Mouse (Mus musculus) right cerebral cortex, postnatal 10 days (tissue): ENCODE data around the gene Cntn4.
A peak's percentile ranks its signal among the peaks of the same experiment; 100 is the strongest.

Source experiments
- DNase-seq, 2 experiments: peaks; one replicate each; pipeline ENCODE4 v3.0.0; 2021; ENCODE audit warnings: low spot score in 2 of 2

Cntn4 gene

DNA sequence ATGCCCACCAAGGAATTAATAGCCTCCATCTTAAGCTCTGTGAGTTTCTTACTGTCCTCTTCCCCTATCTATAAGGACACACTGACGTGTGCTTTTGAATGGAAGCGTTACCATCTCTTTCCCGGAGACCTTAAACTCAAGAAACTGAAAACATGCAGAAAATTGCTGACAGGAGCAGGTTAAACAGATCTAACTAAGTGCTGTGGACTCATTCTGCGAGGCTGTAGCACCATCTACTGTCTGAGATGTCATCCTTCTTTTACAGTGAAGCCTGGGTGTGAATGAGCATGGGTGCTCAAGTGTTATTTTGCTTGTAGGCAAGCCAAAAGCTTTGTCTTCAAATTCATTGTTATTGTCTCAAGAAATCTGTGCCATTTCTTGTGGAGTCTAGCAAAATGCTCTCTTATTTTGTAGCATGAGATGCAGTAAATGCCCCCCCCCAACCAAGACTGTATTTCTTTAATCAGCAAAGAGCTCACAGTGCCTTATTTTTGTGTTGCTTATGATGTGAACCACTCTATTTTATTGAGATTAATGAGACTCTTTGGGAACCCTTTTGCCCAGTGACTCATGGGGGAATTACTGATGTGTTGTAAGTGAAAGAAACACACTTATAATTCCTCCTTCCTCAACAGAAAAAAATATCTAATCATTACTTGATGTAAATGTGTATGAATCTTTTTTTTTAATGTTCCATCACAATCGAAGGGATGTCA lies 968.2 kb downstream of the Cntn4 start:
- DNase-seq = peak; percentile 79 to 85

DNA sequence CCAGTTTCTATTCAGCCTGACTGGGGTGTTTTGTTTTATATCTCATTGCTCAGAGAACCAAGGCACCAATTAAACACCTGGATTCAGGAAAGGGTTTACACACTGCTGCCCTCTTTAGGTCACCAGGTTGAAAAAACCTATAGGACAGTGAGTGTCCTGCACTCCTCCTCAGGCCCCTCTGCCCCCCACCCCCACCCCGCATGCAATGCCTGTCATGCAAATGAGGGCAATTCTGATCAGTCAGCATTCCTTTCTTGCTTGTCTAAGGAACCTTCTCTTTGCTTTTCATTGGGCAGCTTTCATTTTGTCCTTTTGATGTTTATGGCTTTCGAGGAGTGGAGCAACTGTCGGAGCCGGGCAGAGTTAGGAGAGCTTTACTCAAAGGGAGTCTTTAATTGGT lies 969.5 kb downstream of the Cntn4 start:
- no peak for DNase-seq

DNA sequence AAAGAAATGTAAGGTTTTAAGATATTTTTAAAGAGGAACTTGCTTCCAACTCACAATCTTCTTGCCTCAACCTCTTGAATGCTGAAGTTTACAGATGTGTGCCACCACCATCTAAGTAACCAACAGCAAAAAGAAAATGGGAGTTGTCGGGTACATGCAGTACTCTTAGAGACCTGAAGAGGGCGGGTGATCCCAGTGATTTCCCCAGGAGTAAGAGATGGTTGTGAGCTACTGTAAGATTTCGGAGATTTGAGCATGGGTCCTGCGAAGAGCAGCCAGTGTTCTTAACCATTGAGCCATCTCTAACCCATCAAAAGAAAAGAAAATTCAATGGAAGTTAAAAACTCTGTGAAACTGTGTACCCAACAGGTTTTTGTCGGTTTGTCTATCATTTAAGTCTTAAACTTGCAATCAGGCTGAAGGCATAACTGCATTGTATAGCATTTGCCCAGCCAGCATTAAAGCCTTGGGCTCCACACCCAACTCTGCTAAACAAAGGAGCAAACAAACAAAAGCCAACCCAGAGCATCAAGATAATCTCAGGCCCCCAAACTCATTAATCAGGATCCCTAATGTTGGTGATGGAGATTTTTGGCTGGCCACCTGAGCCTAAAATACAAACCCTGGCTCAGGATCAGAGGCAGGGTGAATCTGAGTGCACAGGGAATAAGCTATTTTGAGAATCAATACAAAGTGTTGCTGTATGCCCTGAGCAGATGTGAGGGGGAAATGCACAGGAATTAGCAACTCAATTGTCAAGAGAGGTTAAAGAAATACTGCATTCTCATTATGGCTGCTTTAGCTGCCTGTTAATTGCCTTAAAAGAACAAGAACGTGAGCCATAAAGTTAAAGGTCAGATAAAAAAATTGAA lies 986.6 kb downstream of the Cntn4 start:
- DNase-seq = peak in 1 of 2 experiments; percentile 36

DNA sequence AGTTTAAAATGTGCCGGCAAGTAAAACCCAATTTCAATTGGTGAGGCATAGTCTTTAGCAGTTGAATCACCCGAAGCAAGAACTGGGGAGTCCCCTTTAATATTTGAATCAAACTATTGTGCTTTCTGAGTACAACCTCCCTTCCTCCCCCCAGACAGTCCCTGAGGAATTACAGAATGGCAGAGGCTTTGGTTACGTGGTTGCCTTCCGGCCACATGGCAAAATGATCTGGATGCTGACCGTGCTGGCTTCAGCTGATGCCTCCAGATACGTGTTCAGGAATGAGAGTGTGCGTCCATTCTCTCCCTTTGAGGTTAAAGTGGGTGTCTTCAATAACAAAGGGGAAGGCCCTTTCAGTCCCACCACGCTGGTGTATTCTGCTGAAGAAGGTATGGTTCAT lies 998.1 kb downstream of the Cntn4 start:
- DNase-seq = no peak

DNA sequence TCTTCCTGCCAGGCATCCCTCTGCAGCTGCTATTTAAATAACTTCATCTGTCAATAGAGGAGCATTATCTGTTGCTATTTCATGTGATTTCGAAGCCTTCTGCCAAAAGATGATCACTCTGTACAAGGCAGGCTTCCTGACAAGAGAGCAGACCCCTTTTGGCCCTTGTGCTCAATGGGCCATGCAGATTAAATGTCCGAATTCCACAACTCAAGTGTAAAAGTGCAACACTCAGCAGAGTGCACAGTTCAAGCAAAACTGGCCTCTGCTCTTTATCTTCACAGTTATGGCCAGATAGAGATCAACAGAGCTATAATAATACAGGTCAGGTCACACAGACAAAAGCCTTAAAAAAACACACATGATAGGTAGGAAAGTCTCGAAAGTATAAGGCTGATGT lies 1024.5 kb downstream of the Cntn4 start:
- DNase-seq = no peak

DNA sequence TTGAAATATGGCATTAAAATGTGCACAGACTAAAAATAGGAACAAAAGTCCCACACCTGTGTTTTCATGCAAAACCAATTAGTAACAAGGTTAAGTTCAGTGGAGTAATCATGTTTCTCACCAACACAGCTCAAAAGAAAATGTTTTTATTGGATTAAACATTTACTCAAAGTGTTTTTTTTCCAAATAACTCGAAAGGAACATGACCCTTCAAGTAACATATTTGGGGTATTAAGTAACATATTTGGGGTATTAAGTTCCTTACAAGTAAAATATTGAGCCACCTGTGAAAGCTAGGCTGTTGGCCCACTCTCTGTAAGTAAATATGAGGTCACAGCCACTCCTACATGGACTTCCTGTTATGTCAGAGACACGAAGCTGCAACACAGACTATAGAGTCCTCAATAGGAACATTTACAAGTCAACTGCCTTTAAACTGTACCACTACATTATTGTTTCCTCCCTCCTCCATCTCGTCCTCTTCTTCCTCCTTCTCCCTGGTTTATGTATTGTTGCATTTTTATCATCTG lies 1028.1 kb downstream of the Cntn4 start:
- no peak for DNase-seq

DNA sequence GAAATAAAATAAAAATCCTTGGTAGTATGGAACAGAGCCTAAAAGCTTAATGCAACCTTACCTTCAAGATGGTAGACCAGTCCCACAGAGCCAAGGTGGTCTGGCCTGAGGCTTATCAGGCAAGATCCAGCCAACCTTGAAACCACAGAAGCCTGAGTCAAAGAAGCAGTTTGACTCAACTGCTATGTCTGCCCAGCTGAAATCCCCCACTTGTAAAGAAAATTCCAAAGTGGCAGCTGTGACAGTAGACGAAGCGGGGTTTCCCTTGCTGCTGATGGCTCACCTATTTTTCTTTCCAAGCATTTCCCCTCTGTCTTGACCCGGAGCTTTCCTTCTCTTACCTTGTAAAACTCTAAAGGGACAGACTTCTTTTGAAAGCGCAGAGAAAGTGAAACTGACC lies 1048.2 kb downstream of the Cntn4 start:
- DNase-seq = no peak

DNA sequence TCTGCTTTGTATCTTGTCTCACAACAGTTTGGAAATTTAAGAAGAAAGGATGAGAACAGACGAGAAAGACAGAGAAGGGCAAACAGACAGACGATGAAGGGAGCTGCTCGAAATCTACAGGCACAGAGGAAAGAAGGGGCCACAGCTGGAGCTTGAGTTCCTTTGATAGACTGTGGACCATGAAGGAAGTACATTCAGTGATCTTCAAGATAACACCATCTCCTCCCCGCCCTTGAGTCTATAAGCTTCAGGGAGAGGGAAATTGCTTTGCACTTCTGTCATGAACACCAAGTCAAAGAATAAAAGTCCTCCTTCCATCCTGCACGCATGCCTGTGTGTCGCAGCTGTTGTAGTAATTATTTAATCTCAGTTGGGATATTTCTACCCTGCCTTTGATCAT lies 1048.6 kb downstream of the Cntn4 start:
- no peak for DNase-seq

DNA sequence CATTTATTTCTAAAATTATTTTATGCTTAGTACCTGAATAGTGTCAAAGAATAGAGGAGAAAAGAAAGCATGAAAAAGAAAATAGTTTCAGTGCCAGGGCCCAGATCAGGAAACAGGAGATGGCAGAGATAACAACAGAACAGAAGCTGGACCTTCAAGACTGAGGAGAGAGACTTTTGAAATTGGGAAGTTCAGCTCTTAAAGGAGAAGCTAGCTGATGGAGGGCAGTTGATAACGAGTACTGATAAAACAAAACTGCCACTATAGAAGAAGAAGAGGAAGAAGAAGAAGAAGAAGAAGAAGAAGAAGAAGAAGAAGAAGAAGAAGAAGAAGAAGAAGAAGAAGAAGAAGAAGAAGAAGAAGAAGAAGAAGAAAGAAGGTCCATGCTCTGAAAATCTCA lies 1050.2 kb downstream of the Cntn4 start:
- no peak for DNase-seq

DNA sequence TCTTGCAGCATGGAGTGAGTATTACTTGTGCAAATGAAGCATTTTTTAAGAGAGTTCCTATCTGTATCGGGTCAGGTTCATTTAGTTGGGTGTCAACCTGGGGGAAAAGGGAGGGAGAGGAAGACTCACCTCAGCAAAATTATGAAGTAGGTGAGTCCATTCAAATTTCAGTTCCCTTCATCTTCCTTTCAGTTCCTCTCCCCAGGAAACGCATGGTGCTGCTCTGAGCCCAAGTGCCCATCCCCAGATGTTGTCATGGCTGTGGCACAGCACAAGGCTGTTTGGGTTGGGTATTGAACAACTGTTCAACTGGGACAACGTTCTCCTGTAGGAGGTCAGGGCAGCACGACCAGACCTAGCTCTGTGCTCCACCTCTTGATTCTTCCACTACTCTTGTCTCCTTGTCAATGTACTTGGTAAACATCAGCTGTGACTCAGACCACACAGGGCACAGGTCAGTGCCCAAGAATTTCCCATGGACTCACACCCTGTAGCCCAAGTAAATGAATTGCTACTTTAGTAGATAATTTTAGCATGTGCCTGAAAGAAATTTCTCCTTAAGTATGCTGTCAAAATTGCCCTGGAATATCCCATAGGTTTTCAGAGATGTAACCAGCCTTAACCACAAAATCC lies 1052.3 kb downstream of the Cntn4 start:
- no peak for DNase-seq

DNA sequence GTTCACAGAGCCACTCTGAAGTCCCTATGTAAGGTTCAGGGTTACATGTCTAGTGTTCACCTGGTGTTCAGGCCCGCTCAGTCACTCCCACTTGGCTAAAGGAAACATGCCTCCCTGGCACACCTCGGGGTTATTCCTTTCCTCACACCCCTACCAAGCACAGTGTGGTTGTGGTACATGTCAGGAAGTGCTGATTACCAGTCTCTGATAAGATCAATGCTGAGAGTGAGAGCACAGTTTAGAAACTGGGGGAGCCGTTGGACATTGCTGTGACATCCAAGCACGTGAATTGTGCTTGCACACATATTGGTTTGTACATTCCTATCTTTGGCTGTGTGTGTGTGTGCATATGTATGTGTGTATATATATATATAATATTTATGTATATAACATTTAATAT lies 1055.1 kb downstream of the Cntn4 start:
- no peak for DNase-seq

DNA sequence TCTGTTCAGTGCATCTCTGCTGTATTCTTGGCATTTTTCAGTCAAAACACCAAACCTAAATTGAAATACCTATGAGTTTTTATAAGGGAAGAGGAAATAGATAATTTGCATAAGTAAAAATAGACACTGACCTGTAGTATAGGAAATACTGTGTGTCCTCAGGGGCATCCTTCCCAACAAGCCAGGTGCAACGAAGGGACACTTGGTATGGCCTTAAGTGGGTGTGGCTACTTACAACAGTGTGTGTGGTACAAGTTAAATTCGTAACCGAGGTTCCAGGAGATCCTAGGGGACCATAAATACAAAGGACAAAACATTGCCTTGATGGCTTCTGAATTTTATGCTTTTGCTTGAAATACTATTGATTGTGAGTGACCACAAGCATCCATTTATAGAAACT lies 1060.8 kb downstream of the Cntn4 start:
- DNase-seq = no peak

DNA sequence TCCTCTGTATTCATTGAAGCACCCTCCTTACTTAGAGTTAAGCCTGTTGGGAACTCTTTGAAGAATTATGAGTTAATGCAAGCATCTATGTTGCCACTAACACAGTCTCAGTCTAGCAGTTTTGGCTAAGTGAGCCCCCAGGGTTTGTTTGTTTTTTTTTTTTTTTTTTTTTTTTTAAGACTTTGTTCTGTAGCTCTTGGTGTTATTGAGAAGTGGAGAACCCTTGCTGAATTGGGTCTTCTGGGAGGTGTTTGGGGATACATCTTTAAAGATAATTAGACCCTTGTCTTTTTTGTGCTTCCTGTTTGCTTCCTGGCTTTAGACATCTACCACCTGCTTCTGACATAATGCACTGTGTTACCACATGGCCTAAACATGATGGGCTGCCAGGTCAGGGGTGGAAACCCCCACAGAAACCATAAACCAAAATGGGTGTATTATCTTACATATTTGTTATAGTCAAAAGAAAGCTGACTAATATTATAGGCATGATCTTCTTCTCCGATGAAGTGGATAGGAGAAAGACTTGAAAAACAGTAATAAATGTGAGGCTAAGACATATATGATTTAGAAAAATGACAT lies 1062.9 kb downstream of the Cntn4 start:
- no peak for DNase-seq

DNA sequence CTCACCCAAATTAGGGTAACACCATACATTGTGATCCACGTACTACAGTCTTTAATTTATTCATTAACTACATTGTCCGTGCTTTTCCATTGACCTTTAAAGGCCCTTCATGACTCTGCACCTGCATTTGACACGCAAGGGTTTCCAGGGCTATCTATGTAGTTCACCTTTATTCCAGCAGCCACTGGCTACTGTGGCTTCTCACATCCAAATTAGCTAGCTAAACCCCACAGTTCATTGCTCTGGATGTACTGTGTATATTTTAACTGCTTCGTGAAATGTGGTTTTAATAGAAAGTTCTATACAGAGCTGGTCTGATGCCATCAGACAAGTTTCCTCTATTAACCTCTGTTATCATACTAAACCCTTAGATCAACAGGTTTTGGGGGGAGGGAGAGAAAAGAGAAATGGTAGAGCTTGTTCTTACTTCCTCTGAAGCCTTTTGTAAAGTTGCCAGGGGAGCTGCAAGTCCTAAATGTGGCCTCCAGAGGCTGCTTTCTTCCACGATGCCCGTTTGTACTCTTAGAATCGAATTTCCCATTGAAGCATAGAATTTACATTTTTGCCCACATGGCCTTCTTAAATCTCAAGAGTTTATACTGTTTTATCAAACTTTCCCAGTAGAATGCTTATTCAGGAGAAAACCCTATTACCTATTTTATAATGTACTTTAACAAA lies 1066.2 kb downstream of the Cntn4 start:
- no peak for DNase-seq

DNA sequence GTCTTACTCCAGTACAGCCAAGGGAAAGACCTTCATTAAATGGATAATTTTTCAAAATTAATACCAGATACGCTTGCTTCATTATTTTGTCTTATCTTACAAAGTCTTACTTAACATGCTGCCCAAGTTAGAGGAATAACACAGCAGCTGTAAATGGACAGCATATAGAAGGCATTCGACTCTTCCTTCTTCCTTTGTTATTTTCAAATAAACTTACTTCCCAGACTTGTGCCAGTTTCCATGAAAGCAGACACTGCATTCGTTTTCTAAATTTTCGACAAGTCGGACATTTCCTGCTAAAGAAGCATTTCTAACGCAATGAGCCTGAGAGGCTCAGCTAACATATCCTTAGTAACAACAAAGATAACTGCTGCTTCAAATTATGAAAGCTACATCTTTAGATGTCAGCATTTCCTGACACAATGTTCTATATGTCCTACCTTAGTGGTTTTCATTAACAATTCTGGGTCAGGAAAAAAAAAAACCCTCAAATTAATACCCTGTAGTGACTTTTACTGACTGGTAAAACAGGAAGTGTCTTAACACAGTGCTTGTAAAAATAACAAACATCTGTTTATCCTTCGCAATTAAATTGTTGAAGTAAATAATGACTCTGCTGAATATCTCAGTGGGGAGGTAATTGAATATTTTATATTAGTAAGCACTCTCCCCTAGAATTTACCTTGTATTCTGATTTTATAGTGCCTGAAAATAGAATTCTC lies 1068.4 kb downstream of the Cntn4 start:
- no peak for DNase-seq

DNA sequence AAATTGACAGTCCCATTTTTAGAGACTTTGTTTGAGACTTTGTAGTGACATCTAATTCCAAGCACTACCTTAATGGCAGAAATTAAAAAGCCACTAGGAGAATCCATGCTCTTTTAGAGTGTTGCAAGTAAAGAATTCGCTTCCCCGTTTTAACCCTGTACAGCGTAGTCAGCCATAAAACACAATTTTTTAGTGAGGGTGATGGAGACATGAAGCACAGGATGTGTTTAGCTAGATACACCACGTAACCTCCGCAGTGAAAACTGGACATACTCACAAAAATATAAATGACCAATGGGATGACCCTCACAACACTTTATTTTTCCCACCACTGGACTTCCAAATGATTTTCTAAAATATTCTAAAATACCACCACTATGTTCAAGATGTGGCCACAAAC lies 1069.8 kb downstream of the Cntn4 start:
- no peak for DNase-seq

DNA sequence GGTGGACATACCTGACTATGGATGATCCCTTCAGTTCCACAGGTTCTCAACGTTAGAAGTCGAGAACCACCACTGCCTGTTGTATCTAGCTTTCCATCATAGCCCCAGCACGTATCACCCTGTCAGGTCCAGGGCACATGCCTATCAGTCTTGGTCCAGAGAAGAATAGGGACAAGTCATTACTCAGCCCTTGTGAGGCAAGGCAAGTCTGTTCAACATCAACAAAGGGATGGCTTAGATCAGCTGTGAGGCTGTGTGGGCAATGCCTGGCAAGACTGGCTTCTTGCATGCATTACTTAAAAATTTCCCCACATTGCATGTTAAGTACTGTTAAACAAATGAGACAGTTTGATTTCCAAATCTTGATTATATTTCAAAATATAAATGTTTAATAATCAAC lies 1070.3 kb downstream of the Cntn4 start:
- no peak for DNase-seq
